Mouse (Mus musculus): ENCODE results near the gene Barhl2.

The Barhl2 gene

DNA sequence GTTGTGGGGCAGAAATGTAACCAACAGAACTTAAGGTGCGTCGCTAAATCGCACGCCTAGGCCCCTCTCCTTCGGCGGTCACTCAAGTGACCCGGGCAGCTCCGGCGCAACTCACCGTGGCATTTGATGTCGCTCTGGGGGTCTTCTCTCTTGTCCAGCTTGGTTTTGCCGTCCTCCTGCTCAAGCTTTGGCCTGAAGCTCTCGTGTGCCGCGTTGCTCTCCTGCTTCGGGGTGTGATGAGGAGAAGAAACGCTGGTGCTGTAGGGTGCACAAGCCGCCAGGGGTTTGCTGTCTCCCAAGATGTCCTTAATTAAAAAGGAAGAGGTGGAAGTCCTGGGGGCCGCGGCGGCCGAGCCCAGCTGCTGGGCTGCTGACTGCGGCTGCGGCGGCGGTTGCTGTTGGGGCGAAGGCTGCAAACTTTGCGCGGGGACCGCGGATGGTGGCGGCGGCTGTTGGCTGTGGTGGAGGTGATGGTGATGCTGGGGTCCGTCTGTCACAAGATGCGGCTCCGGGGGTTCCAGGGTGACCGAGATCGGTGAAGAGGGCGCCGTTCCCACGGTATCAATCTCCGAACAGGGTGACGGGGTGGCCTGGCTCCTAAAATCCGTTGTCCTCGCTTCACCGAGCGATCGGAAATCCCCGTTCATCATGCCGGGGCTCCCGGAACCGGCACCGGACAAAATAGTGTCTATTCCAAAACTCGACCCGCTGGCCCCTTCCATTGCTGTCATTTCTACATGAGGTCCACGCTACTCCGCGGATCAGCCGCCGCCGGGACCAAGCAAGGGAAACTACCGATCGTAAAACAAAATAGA, 648 bp downstream of the Barhl2 start:
- in situ Hi-C loops (cut with MboI; ENCODE audit: unreplicated experiment in 2 of 2), result loop anchor here in 1 of 2 experiments (25.0 kb wide), 1 partner anchor 880 kb away; the partner anchor contains the start of gene Brdt

DNA sequence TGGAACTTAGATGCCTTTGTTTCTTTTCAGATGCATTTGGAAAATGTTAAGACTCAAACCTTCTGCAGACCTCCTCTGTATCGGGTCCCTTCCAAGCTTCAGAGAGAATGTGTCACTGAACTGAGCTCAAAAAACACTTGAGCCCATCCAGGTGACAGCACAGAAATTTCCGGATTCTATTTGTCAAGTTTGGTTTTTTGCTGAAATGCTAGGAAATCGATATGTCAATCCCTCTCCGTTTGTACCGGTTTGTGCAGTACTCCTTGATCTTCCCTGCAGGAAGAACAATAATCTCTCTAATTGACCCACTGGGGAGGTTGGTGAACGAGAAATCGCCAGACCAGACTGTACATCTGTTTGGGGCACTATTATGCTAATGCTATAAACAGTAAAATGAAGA, 2.0 kb downstream of the Barhl2 start:
- in situ Hi-C loops (cut with MboI; ENCODE audit: unreplicated experiment in 2 of 2), result loop anchor here in 1 of 2 experiments (25.0 kb wide), 1 partner anchor 881 kb away; the partner anchor contains the start of gene Brdt

GRCm38 (mm10) chr5:106455106-106455920, 2.7 kb downstream of the Barhl2 start:
- in situ Hi-C loops (cut with MboI; ENCODE audit: unreplicated experiment in 2 of 2), result loop anchor here in 1 of 2 experiments (25.0 kb wide), 1 partner anchor 882 kb away; the partner anchor contains the start of gene Brdt

DNA sequence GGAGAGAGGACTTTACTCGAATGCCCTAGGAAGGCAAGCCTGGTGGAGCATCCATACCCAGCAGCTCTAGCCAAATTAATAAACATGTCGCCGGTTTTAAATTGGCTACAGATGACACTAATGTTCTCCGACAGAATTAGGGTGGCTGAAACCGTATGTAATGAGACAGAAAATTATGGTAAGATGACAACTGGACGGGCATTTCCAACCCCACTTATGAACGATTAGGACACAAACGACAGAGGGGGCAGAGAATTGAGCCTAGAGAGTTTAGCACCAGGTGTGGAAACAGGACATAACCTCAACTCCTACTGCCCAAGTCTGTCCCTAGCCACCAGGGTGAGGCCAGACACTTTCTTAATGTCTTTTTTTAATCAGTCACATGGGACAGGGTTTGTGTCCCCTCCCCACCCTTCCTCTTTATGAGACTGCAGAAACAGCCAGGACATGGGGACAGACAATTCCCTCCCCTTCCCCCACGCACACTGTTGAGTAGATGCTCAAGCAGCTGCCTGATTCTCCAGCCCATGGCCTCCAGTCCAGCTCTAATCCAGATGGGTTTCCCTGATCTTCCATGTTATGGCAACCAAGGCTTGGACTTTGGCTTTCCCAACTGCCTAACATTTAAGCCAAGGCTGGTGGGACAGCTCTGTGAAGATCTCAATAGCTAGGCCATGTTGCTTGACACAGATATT, 3.4 kb downstream of the Barhl2 start:
- in situ Hi-C loops (cut with MboI; ENCODE audit: unreplicated experiment in 2 of 2), result loop anchor here in 1 of 2 experiments (25.0 kb wide), 1 partner anchor 883 kb away; the partner anchor contains the start of gene Brdt

- in situ Hi-C loops (cut with MboI; ENCODE audit: unreplicated experiment in 2 of 2), result loop anchor here in 1 of 2 experiments (25.0 kb wide), 1 partner anchor 883 kb away; the partner anchor contains the start of gene Brdt
Measured at GRCm38 (mm10) chr5:106453886-106454321, 4.1 kb downstream of the Barhl2 start.

DNA sequence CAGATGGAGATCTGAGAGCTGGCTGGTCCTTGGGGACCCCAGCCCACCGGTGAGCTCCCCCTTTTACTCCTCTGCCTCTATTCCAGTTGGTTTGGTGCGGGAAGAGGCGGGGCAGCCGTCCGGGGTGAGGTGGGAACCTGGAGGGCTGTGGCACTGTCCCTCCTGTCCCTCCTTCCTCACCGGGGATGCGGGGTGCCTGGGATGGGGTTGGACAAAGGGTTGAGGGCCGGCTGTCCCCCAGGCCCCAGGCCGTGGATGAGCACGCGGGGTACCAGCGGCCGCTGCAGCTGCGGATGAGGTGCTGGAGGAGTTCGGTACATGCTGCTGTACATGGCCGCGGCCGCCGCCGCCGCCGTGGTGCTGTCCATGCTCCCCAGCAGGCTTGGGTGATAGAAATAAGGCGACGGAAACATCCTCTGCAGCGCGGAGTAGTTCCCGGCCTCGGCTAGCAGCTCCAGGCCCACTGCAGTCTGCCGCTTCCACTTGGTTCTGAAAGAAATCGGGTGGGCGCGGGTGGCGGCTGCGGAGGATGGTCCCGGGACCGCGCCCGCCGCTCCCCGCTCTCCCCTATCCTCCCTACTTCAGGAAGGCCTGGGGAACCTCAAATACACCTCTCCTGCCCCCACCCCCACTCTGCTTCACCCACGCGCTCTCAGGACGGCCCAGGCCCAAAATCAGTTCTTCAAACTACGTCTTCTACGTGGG, 4.6 kb downstream of the Barhl2 start:
- in situ Hi-C loops (cut with MboI; ENCODE audit: unreplicated experiment in 2 of 2), result loop anchor here in 1 of 2 experiments (25.0 kb wide), 1 partner anchor 884 kb away; the partner anchor contains the start of gene Brdt

DNA sequence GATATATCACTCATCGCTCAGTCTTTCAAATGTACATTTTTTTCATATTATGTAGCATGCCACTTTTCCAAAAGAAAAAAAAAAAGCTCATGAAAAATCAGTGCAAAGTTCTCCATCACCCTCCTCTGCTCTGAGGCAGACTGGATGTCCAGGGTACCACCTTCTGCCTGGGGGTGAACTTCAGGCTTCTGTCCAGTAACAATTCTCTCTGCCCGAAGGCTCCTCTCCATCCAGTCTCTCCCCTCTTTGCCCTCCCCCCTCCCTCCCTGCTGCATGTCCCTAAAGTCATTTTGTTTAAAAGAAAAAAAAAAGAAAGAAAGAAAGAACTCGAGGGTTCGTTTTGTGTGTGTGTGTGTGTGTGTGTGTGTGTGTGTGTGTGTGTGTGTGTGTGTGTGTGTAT, 5.3 kb downstream of the Barhl2 start:
- in situ Hi-C loops (cut with MboI; ENCODE audit: unreplicated experiment in 2 of 2), result loop anchor here in 1 of 2 experiments (25.0 kb wide), 1 partner anchor 885 kb away; the partner anchor contains the start of gene Brdt

GRCm38 (mm10) chr5:106451681-106452440, 6.1 kb downstream of the Barhl2 start:
- in situ Hi-C loops (cut with MboI; ENCODE audit: unreplicated experiment in 2 of 2), result loop anchor here in 1 of 2 experiments (25.0 kb wide), 1 partner anchor 885 kb away; the partner anchor contains the start of gene Brdt

DNA sequence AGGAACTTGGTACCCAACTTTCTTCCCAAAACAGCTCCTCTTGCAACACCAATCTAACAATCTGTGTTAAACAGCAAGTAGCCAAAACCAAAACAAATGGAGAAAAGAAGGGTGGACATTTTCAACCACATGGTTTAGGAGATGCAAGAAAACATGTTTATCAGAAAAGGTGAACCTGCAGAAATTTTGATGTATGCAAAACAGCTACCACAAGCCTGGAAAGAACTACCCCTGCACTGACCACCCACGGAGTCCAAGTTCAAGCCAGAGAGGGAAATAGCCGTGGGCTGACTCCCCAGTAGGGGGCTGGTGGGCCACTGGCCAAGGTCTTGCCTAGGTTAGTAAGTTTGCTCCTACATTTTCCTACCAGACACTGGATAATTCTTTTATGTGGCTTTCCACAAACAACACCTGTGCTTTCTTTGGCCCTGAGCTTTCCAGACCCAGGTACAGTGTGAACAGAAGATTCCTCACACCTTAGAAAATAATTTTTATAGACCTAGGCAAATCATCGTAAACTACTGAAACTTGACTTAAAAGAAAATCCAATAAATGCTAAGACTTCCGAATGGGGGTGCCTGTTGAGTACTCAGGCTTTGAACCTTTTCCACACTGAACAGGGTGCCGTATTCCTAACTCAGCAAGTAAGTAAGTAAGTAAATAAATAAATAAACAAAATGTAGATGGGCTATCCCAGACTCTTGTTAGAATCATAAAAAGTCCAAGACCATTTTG, 7.4 kb downstream of the Barhl2 start:
- in situ Hi-C loops (cut with MboI; ENCODE audit: unreplicated experiment in 2 of 2), result loop anchor here in 1 of 2 experiments (25.0 kb wide), 1 partner anchor 887 kb away; the partner anchor contains the start of gene Brdt

DNA sequence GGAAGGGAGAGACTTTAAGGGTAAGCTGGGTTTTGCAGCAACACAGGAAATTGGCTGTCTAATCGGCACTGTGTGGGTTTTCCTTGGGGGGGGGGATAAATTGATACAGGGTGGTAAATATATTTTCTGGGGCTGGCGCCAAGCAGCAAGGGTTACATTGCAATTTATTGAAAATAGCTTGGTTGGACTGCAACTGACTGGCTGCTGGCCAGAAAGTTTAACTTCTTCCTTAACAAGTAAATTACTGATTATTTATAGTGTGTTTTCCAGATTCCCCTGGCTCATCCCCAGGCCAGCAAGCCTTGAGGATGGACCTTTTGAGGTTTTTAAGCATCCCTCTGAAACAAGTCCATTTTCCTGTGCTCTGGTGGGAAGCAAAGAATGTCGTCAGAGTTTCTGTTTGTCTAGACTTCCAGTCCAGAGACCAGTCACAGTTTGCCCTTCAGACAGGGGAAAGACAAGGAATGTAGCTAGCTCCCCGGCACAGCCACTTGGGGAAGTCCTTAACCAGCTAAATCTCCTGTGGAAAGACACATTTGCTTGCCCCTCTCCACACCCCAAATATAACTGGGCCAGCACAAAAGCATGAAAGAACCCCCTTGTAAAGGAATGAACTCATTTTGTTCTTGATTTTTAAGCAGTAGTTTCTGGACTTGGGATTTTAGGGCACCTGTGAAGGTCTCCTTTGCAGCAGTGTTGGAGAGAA, 8.1 kb downstream of the Barhl2 start:
- in situ Hi-C loops (cut with MboI; ENCODE audit: unreplicated experiment in 2 of 2), result loop anchor here in 1 of 2 experiments (25.0 kb wide), 1 partner anchor 887 kb away; the partner anchor contains the start of gene Brdt

DNA sequence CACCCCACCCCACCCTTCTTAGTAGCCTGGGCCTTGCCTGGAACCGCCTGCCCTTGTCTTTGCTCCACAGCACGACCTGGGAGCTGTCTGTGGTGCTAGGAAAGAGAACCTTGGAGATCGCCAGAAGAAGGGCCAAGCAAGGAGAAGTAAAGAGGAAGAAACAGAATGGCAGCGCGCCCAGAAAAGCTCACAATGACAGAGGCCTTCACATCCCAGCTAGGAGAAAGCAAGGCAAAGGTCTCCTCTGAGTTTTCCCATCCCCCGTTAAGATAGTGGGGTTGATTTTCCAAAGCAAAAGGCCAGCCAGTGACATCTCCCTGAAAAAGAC, 9.2 kb downstream of the Barhl2 start:
- in situ Hi-C loops (cut with MboI; ENCODE audit: unreplicated experiment in 2 of 2), result no loop called here

GRCm38 (mm10) chr5:106447951-106448797, 9.8 kb downstream of the Barhl2 start:
- in situ Hi-C loops (cut with MboI; ENCODE audit: unreplicated experiment in 2 of 2), result no loop called here

- in situ Hi-C loops (cut with MboI; ENCODE audit: unreplicated experiment in 2 of 2), result no loop called here
Measured at GRCm38 (mm10) chr5:106447091-106447820, 10.7 kb downstream of the Barhl2 start.

GRCm38 (mm10) chr5:106446593-106446992, 11.4 kb downstream of the Barhl2 start:
- in situ Hi-C loops (cut with MboI; ENCODE audit: unreplicated experiment in 2 of 2), result no loop called here

- in situ Hi-C loops (cut with MboI; ENCODE audit: unreplicated experiment in 2 of 2), result no loop called here
Measured at GRCm38 (mm10) chr5:106445681-106446080, 12.3 kb downstream of the Barhl2 start.

DNA sequence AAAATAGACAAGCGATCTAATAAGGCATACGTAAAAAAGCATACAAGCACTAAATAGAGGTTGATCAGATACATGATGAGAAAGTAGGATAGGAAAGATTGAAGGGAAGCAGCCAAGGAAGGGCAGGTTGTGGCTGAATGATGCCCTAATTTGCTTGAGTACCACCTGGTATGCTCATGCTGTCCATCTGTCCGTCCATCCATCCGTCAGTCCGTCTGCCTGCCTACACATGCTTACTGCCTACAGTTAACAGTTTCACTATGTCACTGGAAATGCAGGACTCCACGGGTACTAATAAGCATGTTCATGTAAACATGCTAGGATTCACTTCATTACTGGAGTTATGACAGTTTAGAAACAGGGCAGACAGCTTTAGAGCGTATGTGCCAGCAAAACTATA, 19.1 kb downstream of the Barhl2 start:
- in situ Hi-C loops (cut with MboI; ENCODE audit: unreplicated experiment in 2 of 2), result no loop called here

All from v-Abl transformed pro-B cells (cell line).